Mouse (Mus musculus): ENCODE data around the gene Dgka. TPM values are rescaled to one million over a fixed set of nuclear protein-coding genes. Genes with fewer than 3 reads are reported as not detected.

The Dgka gene
- total RNA-seq (2021): 1 to 10 TPM; 6.7 TPM
- long read RNA-seq, experiment 1, partial matches to known transcripts: 0 of 6 reads
- long read RNA-seq, experiment 1, other reads (novel, unspliced or antisense): 4 of 6 reads
- long read RNA-seq, experiment 2, partial matches to known transcripts: 1 of 13 reads
- long read RNA-seq, experiment 2, other reads (novel, unspliced or antisense): 8 of 13 reads

GRCm38 (mm10) chr10:128744680-128745601 is at the start of gene Dgka:
Gene Dgka (minus strand): TSS chr10:128744855.
- DNase-seq (ENCODE audit: low spot score in 2 of 2): peak in 1 of 2 experiments; percentile 21

GRCm38 (mm10) chr10:128794391-128794790 is 49.7 kb upstream of the Dgka start:
- no peak for DNase-seq (ENCODE audit: low spot score in 2 of 2)

- no peak for DNase-seq (ENCODE audit: low spot score in 2 of 2)
Observed at GRCm38 (mm10) chr10:128793258-128793657, 48.6 kb upstream of the Dgka start.

- no peak for DNase-seq (ENCODE audit: low spot score in 2 of 2)
Observed at GRCm38 (mm10) chr10:128792041-128792440, 47.4 kb upstream of the Dgka start.

GRCm38 (mm10) chr10:128790398-128791124 is 45.9 kb upstream of the Dgka start, which contains the start of gene Mmp19:
Gene Mmp19 (plus strand): TSS chr10:128790910.
- DNase-seq (ENCODE audit: low spot score in 2 of 2): no peak

GRCm38 (mm10) chr10:128780200-128780599 is 35.5 kb upstream of the Dgka start:
- DNase-seq (ENCODE audit: low spot score in 2 of 2): no peak

- DNase-seq (ENCODE audit: low spot score in 2 of 2): peak; percentile 46 to 83
Observed at GRCm38 (mm10) chr10:128779011-128779795, 34.5 kb upstream of the Dgka start.

GRCm38 (mm10) chr10:128778441-128778840 is 33.8 kb upstream of the Dgka start:
- DNase-seq (ENCODE audit: low spot score in 2 of 2): no peak

- no peak for DNase-seq (ENCODE audit: low spot score in 2 of 2)
Observed at GRCm38 (mm10) chr10:128773685-128774084, 29.0 kb upstream of the Dgka start.

GRCm38 (mm10) chr10:128772895-128773294 is 28.2 kb upstream of the Dgka start:
- DNase-seq (ENCODE audit: low spot score in 2 of 2): no peak

GRCm38 (mm10) chr10:128748252-128748864 is 3.7 kb upstream of the Dgka start:
- peak; percentile 45 to 75 for DNase-seq (ENCODE audit: low spot score in 2 of 2)

GRCm38 (mm10) chr10:128747646-128748251 is 3.1 kb upstream of the Dgka start, which contains the start of gene Pym1:
Gene Pym1 (plus strand): TSS chr10:128747889.
- DNase-seq (ENCODE audit: low spot score in 2 of 2): peak; percentile 28 to 61

- no peak for DNase-seq (ENCODE audit: low spot score in 2 of 2)
Observed at GRCm38 (mm10) chr10:128746972-128747645, 2.5 kb upstream of the Dgka start.

- no peak for DNase-seq (ENCODE audit: low spot score in 2 of 2)
Observed at GRCm38 (mm10) chr10:128745946-128746613, 1.4 kb upstream of the Dgka start.

GRCm38 (mm10) chr10:128744211-128744610 is 444 bp downstream of the Dgka start:
- no peak for DNase-seq (ENCODE audit: low spot score in 2 of 2)

- DNase-seq (ENCODE audit: low spot score in 2 of 2): peak; percentile 39 to 60
Observed at GRCm38 (mm10) chr10:128743791-128744191, 864 bp downstream of the Dgka start.

GRCm38 (mm10) chr10:128743235-128743634 is 1.4 kb downstream of the Dgka start:
- no peak for DNase-seq (ENCODE audit: low spot score in 2 of 2)

- DNase-seq (ENCODE audit: low spot score in 2 of 2): no peak
Observed at GRCm38 (mm10) chr10:128742616-128743015, 2.0 kb downstream of the Dgka start.

- no peak for DNase-seq (ENCODE audit: low spot score in 2 of 2)
Observed at GRCm38 (mm10) chr10:128740296-128740695, 4.4 kb downstream of the Dgka start.

All from gastrocnemius, postnatal 4 days (tissue).